Mouse (Mus musculus): Measurements from ENCODE around the gene Itga6. TPM values are rescaled to one million over a fixed set of nuclear protein-coding genes. Genes with fewer than 3 reads are reported as not detected.

The Itga6 gene
- total and polyA plus RNA-seq, 2 experiments: 2.4 to 5.1 TPM

- WGBS: 26% methylated on average over 12 of the region's 12 CpGs
- DNase-seq (ENCODE audit: extremely low read depth, low read depth, low spot score): peak; percentile 35
These were observed 67.0 kb downstream of the Itga6 start for GRCm38 (mm10) chr2:71812221-71813021.

GRCm38 (mm10) chr2:71813022-71813358 is 67.6 kb downstream of the Itga6 start:
- H3K79me2 ChIP-seq (ENCODE audit: control insufficient read depth, insufficient read depth, low read length): no peaks in the 10 kb centered on the region
- no peak overlapping the region for H3K27ac ChIP-seq (replicated peaks; ENCODE audit: insufficient read depth, low read depth, low read length)
- no peak overlapping the region for H3K4me3 ChIP-seq (ENCODE audit: insufficient read depth, low read depth, low read length)
- no peaks in the 10 kb centered on the region for H3K27me3 ChIP-seq (ENCODE audit: control insufficient read depth, insufficient read depth, low read length)
- no peak for DNase-seq (ENCODE audit: extremely low read depth, low read depth, low spot score)
- H3K4me1 ChIP-seq (ENCODE audit: control insufficient read depth, insufficient read depth, low read length): peaks cover 5% of the 10 kb centered on the region
- 79% methylated on average over 7 of the region's 9 CpGs for WGBS
- no peak for TF ChIP-seq CTCF (IDR thresholded peaks at IDR 0.05; ENCODE audit: low read depth, low read length)
- TF ChIP-seq POLR2A (IDR thresholded peaks at IDR 0.05; ENCODE audit: extremely low read depth, insufficient read depth, low read length): no peak
- H3K36me3 ChIP-seq (ENCODE audit: control insufficient read depth, insufficient read depth, low read length): no peaks in the 10 kb centered on the region
- no peak overlapping the region for H3K9ac ChIP-seq (ENCODE audit: low read depth, low read length)

More at GRCm38 (mm10) chr2:71812221-71813021, 67.0 kb downstream of the Itga6 start:
- H3K79me2 ChIP-seq (ENCODE audit: control insufficient read depth, insufficient read depth, low read length): no peaks in the 10 kb centered on the region
- H3K36me3 ChIP-seq (ENCODE audit: control insufficient read depth, insufficient read depth, low read length): no peaks in the 10 kb centered on the region
- H3K27ac ChIP-seq (replicated peaks; ENCODE audit: insufficient read depth, low read depth, low read length): no peak overlapping the region
- TF ChIP-seq CTCF (IDR thresholded peaks at IDR 0.05; ENCODE audit: low read depth, low read length): peak; percentile 94
- TF ChIP-seq POLR2A (IDR thresholded peaks at IDR 0.05; ENCODE audit: extremely low read depth, insufficient read depth, low read length): no peak
- H3K9ac ChIP-seq (ENCODE audit: low read depth, low read length): no peak overlapping the region
- H3K27me3 ChIP-seq (ENCODE audit: control insufficient read depth, insufficient read depth, low read length): no peaks in the 10 kb centered on the region
- H3K4me3 ChIP-seq (ENCODE audit: insufficient read depth, low read depth, low read length): no peak overlapping the region
- peaks cover 5% of the 10 kb centered on the region for H3K4me1 ChIP-seq (ENCODE audit: control insufficient read depth, insufficient read depth, low read length)

- no peaks in the 10 kb centered on the region for H3K79me2 ChIP-seq (ENCODE audit: control insufficient read depth, insufficient read depth, low read length)
- H3K27ac ChIP-seq (replicated peaks; ENCODE audit: insufficient read depth, low read depth, low read length): no peak overlapping the region
- DNase-seq (ENCODE audit: extremely low read depth, low read depth, low spot score): no peak
- H3K36me3 ChIP-seq (ENCODE audit: control insufficient read depth, insufficient read depth, low read length): no peaks in the 10 kb centered on the region
- H3K9ac ChIP-seq (ENCODE audit: low read depth, low read length): no peak overlapping the region
- WGBS: 57% methylated on average over 6 of the region's 8 CpGs
- peaks cover 5% of the 10 kb centered on the region for H3K4me1 ChIP-seq (ENCODE audit: control insufficient read depth, insufficient read depth, low read length)
- no peak overlapping the region for H3K4me3 ChIP-seq (ENCODE audit: insufficient read depth, low read depth, low read length)
- no peaks in the 10 kb centered on the region for H3K27me3 ChIP-seq (ENCODE audit: control insufficient read depth, insufficient read depth, low read length)
- TF ChIP-seq CTCF (IDR thresholded peaks at IDR 0.05; ENCODE audit: low read depth, low read length) (no peak), POLR2A (IDR thresholded peaks at IDR 0.05; ENCODE audit: extremely low read depth, insufficient read depth, low read length) (no peak)
These were observed 68.0 kb downstream of the Itga6 start for GRCm38 (mm10) chr2:71813371-71813770.

- no peak for TF ChIP-seq POLR2A (IDR thresholded peaks at IDR 0.05; ENCODE audit: extremely low read depth, insufficient read depth, low read length)
- TF ChIP-seq CTCF (IDR thresholded peaks at IDR 0.05; ENCODE audit: low read depth, low read length): no peak
- no peak overlapping the region for H3K4me3 ChIP-seq (ENCODE audit: insufficient read depth, low read depth, low read length)
- H3K36me3 ChIP-seq (ENCODE audit: control insufficient read depth, insufficient read depth, low read length): no peaks in the 10 kb centered on the region
- no peak overlapping the region for H3K27ac ChIP-seq (replicated peaks; ENCODE audit: insufficient read depth, low read depth, low read length)
- H3K9ac ChIP-seq (ENCODE audit: low read depth, low read length): no peak overlapping the region
- peak; percentile 29 for DNase-seq (ENCODE audit: extremely low read depth, low read depth, low spot score)
- H3K27me3 ChIP-seq (ENCODE audit: control insufficient read depth, insufficient read depth, low read length): no peaks in the 10 kb centered on the region
- peaks cover 5% of the 10 kb centered on the region for H3K4me1 ChIP-seq (ENCODE audit: control insufficient read depth, insufficient read depth, low read length)
- WGBS: 72% methylated on average over 3 of the region's 3 CpGs
- H3K79me2 ChIP-seq (ENCODE audit: control insufficient read depth, insufficient read depth, low read length): no peaks in the 10 kb centered on the region
These were observed 68.6 kb downstream of the Itga6 start for GRCm38 (mm10) chr2:71814016-71814415.

- no peaks in the 10 kb centered on the region for H3K36me3 ChIP-seq (ENCODE audit: control insufficient read depth, insufficient read depth, low read length)
- no peaks in the 10 kb centered on the region for H3K27me3 ChIP-seq (ENCODE audit: control insufficient read depth, insufficient read depth, low read length)
- no peak for DNase-seq (ENCODE audit: extremely low read depth, low read depth, low spot score)
- H3K27ac ChIP-seq (replicated peaks; ENCODE audit: insufficient read depth, low read depth, low read length): no peak overlapping the region
- 38% methylated on average over 5 of the region's 5 CpGs for WGBS
- no peaks in the 10 kb centered on the region for H3K79me2 ChIP-seq (ENCODE audit: control insufficient read depth, insufficient read depth, low read length)
- no peak overlapping the region for H3K4me3 ChIP-seq (ENCODE audit: insufficient read depth, low read depth, low read length)
- H3K4me1 ChIP-seq (ENCODE audit: control insufficient read depth, insufficient read depth, low read length): peaks cover 5% of the 10 kb centered on the region
- H3K9ac ChIP-seq (ENCODE audit: low read depth, low read length): no peak overlapping the region
- TF ChIP-seq POLR2A (IDR thresholded peaks at IDR 0.05; ENCODE audit: extremely low read depth, insufficient read depth, low read length) (no peak), CTCF (IDR thresholded peaks at IDR 0.05; ENCODE audit: low read depth, low read length) (no peak)
These were observed 69.9 kb downstream of the Itga6 start for GRCm38 (mm10) chr2:71815279-71815678.

GRCm38 (mm10) chr2:71816391-71817041 is 71.1 kb downstream of the Itga6 start:
- no peak overlapping the region for H3K27ac ChIP-seq (replicated peaks; ENCODE audit: insufficient read depth, low read depth, low read length)
- no peak overlapping the region for H3K4me3 ChIP-seq (ENCODE audit: insufficient read depth, low read depth, low read length)
- no peaks in the 10 kb centered on the region for H3K27me3 ChIP-seq (ENCODE audit: control insufficient read depth, insufficient read depth, low read length)
- WGBS: 33% methylated on average over 14 of the region's 14 CpGs
- TF ChIP-seq POLR2A (IDR thresholded peaks at IDR 0.05; ENCODE audit: extremely low read depth, insufficient read depth, low read length) (no peak), CTCF (IDR thresholded peaks at IDR 0.05; ENCODE audit: low read depth, low read length) (peak; percentile 48)
- peaks cover 5% of the 10 kb centered on the region for H3K4me1 ChIP-seq (ENCODE audit: control insufficient read depth, insufficient read depth, low read length)
- H3K9ac ChIP-seq (ENCODE audit: low read depth, low read length): no peak overlapping the region
- no peaks in the 10 kb centered on the region for H3K36me3 ChIP-seq (ENCODE audit: control insufficient read depth, insufficient read depth, low read length)
- no peaks in the 10 kb centered on the region for H3K79me2 ChIP-seq (ENCODE audit: control insufficient read depth, insufficient read depth, low read length)
- DNase-seq (ENCODE audit: extremely low read depth, low read depth, low spot score): peak; percentile 37
